Mouse (Mus musculus) CD4-positive helper T cell, adult 2 months (primary cell): ENCODE data around the gene Spef2.
"Not testable (repeated sequence)": the region's sequence is repeated elsewhere in the genome, so short reads cannot be mapped to it uniquely, and the experiment has no call there.

Experiments
- DNase-seq: peaks from one replicate; pipeline ENCODE4 v3.0.0-alpha.2; 2012; ENCODE audit warnings: low read depth, missing footprints, low spot score

The Spef2 gene

GRCm38 (mm10) chr15:9668575-9668974 is 80.1 kb downstream of the Spef2 start:
- peak; percentile 40 for DNase-seq

- DNase-seq, result not testable (repeated sequence)
These were observed 83.7 kb downstream of the Spef2 start for GRCm38 (mm10) chr15:9664948-9665347.

GRCm38 (mm10) chr15:9661215-9661614 is 87.5 kb downstream of the Spef2 start:
- DNase-seq, result peak; percentile 44

GRCm38 (mm10) chr15:9634471-9634870 is 114.2 kb downstream of the Spef2 start:
- no peak for DNase-seq

- DNase-seq, result no peak
These were observed 117.0 kb downstream of the Spef2 start for GRCm38 (mm10) chr15:9631657-9632056.

GRCm38 (mm10) chr15:9629660-9630059 is 119.0 kb downstream of the Spef2 start:
- DNase-seq, result no peak

- DNase-seq, result no peak
These were observed 124.0 kb downstream of the Spef2 start for GRCm38 (mm10) chr15:9624619-9625018.

GRCm38 (mm10) chr15:9608177-9608576 is 140.5 kb downstream of the Spef2 start:
- peak; percentile 46 for DNase-seq

- peak; percentile 73 for DNase-seq
These were observed 148.6 kb downstream of the Spef2 start for GRCm38 (mm10) chr15:9600088-9600455.

GRCm38 (mm10) chr15:9599382-9600087 is 149.1 kb downstream of the Spef2 start:
- peak; percentile 49 for DNase-seq

- DNase-seq, result peak; percentile 65
These were observed 152.2 kb downstream of the Spef2 start for GRCm38 (mm10) chr15:9596298-9597060.

GRCm38 (mm10) chr15:9589939-9590338 is 158.7 kb downstream of the Spef2 start:
- no peak for DNase-seq

GRCm38 (mm10) chr15:9580470-9581280 is 168.0 kb downstream of the Spef2 start:
- DNase-seq, result peak; percentile 82

GRCm38 (mm10) chr15:9577303-9577702 is 171.4 kb downstream of the Spef2 start:
- DNase-seq, result peak; percentile 65

- DNase-seq, result peak; percentile 85
These were observed 173.9 kb downstream of the Spef2 start for GRCm38 (mm10) chr15:9574796-9575195.

GRCm38 (mm10) chr15:9573361-9573760 is 175.3 kb downstream of the Spef2 start:
- no peak for DNase-seq

- peak; percentile 60 for DNase-seq
These were observed 176.0 kb downstream of the Spef2 start for GRCm38 (mm10) chr15:9572664-9573063.

GRCm38 (mm10) chr15:9571896-9572295 is 176.8 kb downstream of the Spef2 start:
- peak; percentile 51 for DNase-seq

- DNase-seq, result peak; percentile 62
These were observed 181.4 kb downstream of the Spef2 start for GRCm38 (mm10) chr15:9567316-9567715.

- no peak for DNase-seq
These were observed 183.3 kb downstream of the Spef2 start for GRCm38 (mm10) chr15:9565396-9565795.

- peak; percentile 51 for DNase-seq
These were observed 184.5 kb downstream of the Spef2 start for GRCm38 (mm10) chr15:9564156-9564555.

- not testable (repeated sequence) for DNase-seq
These were observed 191.4 kb downstream of the Spef2 start for GRCm38 (mm10) chr15:9557264-9557663.
